Mouse (Mus musculus): Measurements from ENCODE around the gene Ldb3.

The Ldb3 gene

DNA sequence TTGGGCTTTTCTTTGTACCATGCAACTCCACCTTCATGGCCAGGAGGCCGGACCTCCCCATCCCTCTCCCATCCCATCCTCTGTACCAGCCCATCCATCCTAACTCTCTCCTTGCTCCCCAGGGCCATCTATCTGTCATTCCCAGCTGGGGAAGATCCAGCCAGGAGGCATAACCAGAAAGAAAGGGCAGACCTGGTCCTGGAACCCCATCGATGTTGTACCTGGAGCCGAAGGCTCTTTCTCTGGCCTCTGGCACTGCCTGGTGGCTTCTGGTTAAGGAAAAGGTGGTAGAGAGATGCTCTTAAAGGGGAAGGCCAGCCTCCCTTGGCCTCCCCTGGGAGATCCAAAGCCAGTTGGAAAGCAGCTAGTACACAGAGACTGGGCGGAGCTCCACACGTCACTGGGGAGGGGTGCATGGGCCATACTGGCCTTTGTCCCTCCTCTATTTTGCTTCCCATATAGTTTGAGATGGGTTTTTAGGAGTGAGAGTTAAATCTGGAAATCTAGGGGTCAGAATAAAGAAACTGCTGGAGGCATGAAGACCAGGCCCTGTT lies 1.6 kb upstream of the Ldb3 start:
- DNase-seq, result no peak

DNA sequence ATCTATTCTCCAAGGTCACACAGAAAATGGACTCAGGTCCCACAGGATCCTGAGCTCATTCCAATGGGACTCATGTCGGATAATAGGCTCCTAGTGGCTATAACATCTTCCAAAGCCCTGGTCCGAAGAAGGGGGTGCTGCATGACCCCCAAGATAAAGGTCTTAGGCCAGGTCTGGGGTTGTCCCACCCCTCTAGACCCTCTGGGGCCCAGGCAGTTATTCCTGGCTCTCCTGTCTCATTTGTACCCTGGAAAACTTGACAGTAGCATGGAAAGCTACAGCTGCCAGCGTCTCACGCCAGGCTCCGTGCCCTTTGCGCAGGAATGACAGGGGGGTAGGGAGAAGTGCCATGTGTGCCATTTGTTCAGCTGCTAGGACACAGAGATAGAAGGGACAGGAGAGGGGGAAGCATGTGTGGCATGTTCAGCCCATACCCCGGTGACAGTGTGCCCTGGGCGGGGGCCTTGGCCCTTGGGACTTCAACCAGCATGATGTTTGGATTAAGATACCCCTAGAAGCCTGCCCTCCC lies 767 bp upstream of the Ldb3 start:
- no peak for DNase-seq

DNA sequence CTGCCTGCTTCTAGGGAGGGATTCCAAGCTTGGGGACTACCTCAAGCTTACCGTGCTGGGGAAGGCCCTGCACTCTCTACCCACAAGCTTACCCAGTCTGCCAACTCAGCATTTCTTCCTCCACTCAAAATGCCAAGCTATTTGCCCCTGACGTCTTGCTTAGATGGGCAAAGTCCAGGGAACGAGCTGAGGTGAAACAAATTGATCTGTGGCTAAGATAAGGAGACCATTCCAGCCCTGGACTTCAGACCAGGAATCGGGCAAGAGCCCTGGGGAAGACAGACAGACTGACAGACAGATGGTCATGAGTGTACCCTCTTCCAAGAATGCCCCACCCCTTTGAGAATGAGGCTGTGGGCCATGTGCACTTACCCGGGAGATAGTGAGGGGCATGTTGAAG lies 477 bp downstream of the Ldb3 start:
- no peak for DNase-seq

GRCm38 (mm10) chr14:34586871-34587270 lies 1.6 kb downstream of the Ldb3 start:
- DNase-seq, result no peak

DNA sequence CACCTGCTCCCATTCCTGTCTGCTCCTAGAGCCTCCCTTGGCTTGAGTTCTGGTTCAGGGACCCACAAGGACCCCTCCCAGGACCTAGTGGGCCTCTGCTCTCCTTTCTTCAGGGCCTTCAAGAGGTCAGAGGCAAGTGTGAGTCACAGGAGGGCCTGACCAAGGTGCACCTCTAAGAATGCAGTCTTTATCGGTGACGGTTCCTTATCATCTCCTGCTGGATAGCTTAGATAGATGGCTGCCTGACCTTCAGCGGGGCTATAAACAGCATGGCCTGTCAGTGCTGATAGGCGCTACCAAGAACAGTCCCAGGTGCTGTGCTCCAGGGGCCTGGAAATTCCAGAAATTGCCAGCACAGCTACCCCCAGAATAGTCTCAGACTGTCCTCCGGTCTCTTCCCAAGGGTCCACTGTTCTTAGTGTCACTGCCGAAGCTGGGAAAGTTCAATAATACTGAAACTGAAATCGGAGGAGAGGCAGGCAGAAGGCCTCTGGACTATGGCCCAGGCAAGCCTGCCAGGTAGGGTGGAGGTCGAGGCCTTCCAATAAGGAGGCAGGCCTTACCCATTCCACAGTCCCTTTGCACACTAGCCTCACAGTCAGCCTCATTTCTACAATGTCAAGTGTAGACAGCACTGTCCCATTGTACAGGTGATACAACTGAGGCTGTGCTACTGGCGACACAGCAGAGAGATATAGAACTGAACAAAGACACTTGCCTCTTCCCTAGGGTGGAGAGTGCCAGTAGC lies 3.0 kb downstream of the Ldb3 start:
- no peak for DNase-seq

- DNase-seq, result no peak
These were observed 5.6 kb downstream of the Ldb3 start for GRCm38 (mm10) chr14:34582740-34583427.

DNA sequence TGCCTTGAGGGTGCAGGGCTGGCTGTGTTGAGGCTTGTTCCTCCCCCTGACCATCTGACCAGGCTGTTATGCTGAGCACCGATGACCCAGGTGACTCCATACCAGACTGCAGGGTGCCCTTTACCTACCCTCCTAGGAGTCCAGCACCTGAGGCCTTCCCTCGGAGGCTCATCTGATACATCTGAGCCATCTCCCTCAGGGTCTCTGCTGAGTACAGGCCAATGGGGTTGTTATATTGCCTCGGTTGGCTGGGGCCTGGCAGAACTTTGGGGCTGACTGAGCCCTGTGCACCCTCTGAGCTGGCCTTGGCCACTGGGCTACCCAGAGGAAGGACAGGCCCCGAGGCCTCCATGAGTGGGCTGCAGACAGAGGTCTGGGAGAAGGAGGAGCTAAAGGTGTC lies 11.6 kb downstream of the Ldb3 start:
- DNase-seq, result no peak

- DNase-seq, result no peak
These were observed 14.4 kb downstream of the Ldb3 start for GRCm38 (mm10) chr14:34574068-34574467.

GRCm38 (mm10) chr14:34573348-34573913 lies 15.1 kb downstream of the Ldb3 start:
- no peak for DNase-seq

DNA sequence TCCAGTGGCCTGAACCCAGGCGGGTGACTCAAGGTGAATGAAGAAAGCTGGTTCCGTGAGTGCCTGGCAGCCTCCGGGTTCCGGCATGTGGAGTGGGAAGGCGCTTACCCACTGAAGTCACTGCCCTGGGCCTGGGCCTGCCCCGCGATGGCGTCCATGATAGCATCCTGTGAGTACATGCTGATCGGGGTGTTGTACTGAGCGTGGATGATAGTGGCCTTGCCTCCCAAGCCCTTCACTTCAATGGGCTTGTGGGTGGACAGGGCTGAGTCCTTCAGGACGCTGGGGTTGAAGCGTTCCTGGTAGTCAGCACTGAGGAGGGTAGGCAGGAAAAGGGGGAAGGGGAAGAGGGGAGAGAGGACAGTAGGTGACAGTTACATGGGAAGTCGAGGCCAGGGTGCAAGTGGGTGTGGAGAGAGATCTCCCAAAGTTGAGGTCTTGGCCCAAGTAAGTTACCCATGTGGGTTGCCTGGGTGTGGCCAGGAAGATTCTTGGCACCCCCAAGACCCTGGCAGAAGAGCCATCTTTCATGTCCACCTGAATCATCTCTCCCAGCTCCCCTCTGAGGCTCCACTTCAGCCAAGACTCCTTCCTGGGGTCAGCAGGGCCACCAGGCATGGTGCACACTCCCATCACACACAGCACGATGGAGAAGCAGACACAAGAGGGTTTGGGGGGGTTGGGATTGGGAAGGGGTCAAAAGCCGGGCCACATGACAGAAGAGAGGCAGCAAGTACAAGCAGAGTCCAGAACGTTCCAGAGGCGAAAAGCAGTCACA lies 16.7 kb downstream of the Ldb3 start:
- no peak for DNase-seq

GRCm38 (mm10) chr14:34570903-34571302 lies 17.6 kb downstream of the Ldb3 start:
- no peak for DNase-seq

DNA sequence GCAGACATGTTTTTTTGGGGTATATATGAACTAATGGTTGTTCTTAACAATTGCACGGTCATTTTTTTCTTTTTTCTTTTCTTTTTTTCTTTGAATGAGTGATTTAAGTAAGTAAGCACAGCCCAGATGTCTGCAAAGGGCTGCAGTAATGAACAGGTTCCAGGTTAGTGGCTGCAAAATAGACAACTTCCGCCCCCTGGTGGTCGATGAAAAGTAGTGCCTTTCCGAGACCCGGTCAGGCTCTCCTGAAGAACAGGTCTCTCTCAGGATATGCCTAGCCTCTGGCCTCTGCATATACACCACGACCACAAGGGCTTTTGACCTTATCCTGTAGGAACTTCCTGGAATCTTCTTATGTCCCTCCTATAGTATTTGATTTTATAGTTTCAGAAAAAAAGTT lies 18.2 kb downstream of the Ldb3 start:
- DNase-seq, result peak; percentile 85

DNA sequence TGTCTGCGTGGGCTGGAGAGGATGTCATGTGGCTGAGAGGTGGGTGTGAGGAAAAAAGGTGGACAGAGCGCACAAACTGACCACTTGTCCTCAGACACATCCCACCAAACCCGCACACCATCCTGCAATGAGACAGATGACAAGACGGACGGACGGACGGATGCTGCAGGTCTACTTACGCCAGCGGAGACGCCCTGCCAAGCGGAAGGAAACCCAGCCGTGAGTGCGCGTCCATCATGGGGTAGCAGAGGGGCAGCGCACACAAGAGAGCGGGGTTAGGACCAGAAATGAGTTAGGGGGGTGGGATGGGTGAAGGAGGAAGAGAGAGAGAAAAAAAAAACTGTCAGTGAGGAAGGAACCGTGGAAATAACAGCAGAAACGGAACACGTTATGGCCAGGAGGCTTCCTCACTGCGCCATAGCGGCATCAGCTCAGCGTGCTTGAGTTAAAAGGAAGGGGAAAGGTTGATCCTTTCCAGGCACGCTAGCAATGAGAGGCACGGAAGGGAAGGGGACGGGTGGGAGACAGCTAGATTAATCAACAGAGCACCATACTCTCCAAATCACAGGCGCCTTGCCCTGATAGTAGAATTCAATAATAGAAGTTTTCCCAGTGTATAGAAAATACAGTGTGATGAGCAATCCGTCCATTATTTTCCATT lies 18.8 kb downstream of the Ldb3 start:
- no peak for DNase-seq

- no peak for DNase-seq
These were observed 19.9 kb downstream of the Ldb3 start for GRCm38 (mm10) chr14:34568626-34569025.

DNA sequence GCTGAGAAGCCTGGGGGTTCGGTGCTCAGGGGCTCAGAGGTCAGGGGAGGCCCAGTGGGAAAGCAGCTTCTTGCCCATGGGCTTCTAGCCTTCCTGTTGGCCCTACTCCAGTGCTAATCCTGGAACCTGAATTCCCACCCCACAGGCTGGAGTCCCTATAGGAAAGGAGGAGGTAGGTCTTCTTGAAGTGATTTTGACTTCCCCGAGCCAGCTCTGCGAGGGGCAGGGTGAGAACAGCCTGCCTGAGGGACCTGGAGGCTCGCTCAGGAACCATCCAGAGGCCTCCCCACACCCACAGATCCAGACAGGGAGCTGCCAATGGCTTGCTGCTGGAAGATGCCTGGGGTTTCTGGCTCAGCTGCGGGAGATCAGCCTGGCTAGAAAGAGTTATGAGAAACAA lies 20.8 kb downstream of the Ldb3 start:
- no peak for DNase-seq

- DNase-seq, result no peak
These were observed 22.0 kb downstream of the Ldb3 start for GRCm38 (mm10) chr14:34566530-34566929.

DNA sequence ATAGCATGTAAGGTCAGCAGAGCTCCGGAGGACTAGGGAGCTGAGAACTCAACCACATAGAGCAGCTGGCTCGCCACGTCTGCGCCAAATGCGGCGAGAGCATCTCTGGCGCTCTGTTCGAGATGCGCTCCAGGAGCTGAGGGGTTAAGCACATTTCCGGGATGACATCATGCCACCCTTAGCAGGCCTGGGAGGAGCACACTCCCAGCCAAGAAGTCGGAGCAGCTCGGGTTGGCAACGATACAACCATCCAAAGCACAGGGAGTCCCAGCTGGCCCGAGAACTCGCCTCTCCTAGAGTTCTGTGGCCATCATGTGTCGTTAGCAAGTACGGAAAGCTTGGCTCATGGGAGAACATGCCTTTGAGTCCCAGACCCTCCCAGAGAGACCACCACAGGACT lies 22.8 kb downstream of the Ldb3 start:
- DNase-seq, result no peak

DNA sequence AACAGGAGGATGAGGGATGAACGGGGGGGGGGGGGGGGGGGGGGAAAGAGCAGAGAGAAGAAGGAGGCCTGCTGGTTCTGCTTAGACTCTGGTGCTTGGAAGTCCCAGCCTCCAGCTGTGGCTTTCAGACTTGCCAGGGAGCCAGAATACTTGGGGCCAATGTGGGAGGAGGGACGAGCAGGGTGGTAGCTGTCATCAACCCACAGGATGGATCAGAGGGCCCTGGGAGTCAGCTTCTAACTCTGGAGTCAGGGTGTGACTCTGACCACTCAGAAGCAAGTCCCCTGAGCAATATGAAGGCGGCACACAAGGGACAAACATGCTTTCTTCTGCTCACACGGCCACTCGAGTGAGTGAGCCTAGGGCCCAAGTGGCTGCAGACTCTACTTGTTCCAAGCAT lies 23.8 kb downstream of the Ldb3 start:
- DNase-seq, result no peak

- no peak for DNase-seq
These were observed 26.1 kb downstream of the Ldb3 start for GRCm38 (mm10) chr14:34562393-34562792.

DNA sequence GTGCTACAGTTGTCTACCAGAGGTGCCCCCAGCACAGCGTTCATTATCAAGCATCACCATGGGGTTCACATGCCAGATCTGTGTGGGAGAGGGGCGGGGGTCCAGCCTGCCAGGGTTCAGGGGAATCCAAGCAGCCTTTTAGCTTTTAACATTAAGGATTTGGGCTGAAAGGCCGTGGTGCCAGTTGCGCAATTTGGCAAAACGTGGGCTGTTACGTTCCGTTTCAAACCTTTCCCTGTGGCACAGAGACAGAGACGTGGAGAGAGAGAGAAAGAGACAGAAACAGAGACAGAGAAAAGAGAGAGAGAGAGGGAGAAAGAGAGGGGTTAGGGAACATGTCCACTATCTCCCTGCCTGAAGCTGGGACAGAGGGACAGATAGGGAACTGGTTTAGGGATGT lies 26.8 kb downstream of the Ldb3 start:
- no peak for DNase-seq

DNA sequence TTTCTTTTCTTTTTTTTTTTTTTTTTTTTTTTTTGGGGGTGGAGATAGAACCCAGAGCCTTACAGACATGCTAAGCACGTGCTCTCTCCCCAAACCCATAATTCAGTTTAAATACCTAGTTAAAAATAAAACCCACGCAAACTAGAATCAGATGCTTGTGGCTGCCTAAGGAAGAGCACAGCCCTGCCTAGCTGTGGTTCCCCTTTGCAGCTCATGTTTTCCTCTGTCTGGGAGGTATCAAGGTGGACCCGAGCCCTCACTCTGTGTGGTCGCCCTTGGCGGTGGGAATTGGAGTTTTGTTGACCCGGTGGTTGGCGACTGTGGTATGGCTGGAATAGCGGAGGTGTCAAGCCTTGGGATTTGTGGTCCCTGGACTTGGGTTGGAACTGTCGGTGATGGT lies 29.5 kb downstream of the Ldb3 start:
- DNase-seq, result no peak

- DNase-seq, result no peak
These were observed 33.3 kb downstream of the Ldb3 start for GRCm38 (mm10) chr14:34555211-34555610.
